Mouse (Mus musculus) midbrain, postnatal 0 days (tissue): ENCODE results near the gene Igfbp6. TPM values are rescaled to one million over a fixed set of nuclear protein-coding genes. Genes with fewer than 3 reads are reported as not detected.

ENCODE experiments used
- ATAC-seq: fragments of 200-750 bp; cut with Nextera tagmentation; 2 replicates; pipeline ENCODE4 v1.8.0; 2017; ENCODE audit warnings: moderate number of reproducible peaks, mild to moderate bottlenecking, moderate TSS enrichment, moderate library complexity; ENCODE audit not compliant: low FRiP score
- DNase-seq: peaks from one replicate; pipeline ENCODE4 v3.0.0-alpha.2; 2015; ENCODE audit warnings: low spot score
- H3K27ac ChIP-seq: fragments of 300-500 bp; sonication (generic); 2 replicates; pipeline ENCODE4 v1.5.1; 2014; ENCODE audit warnings: low read depth, mild to moderate bottlenecking, low read length, mixed read lengths
- H3K27me3 ChIP-seq: fragments of 300-500 bp; sonication (generic); 2 replicates; pipeline ENCODE4 v1.6.1; 2014; ENCODE audit warnings: low read length, control low read depth, mixed read lengths; ENCODE audit not compliant: insufficient read depth
- H3K36me3 ChIP-seq: fragments of 300-500 bp; sonication (generic); 2 replicates; pipeline ENCODE4 v1.6.1; 2014; ENCODE audit warnings: low read length, control low read depth, mixed read lengths; ENCODE audit not compliant: insufficient read depth
- H3K4me1 ChIP-seq: fragments of 300-500 bp; sonication (generic); 2 replicates; pipeline ENCODE4 v1.6.1; 2014; ENCODE audit warnings: mild to moderate bottlenecking, control low read depth, antibody characterized with exemption, low read length, mixed read lengths; ENCODE audit not compliant: insufficient read depth
- H3K4me2 ChIP-seq: fragments of 300-500 bp; sonication (generic); 2 replicates; pipeline ENCODE4 v1.6.1; 2014; ENCODE audit warnings: low read depth, mild to moderate bottlenecking, low read length, mixed read lengths; ENCODE audit not compliant: poor library complexity, severe bottlenecking
- H3K4me3 ChIP-seq: fragments of 300-500 bp; sonication (generic); 2 replicates; pipeline ENCODE4 v1.5.1; 2014; ENCODE audit warnings: low read depth, mild to moderate bottlenecking, low read length, moderate library complexity
- H3K9ac ChIP-seq: fragments of 300-500 bp; sonication (generic); replicated peaks from 2 replicates; pipeline ENCODE4 v1.6.1; 2014; ENCODE audit warnings: mild to moderate bottlenecking, low read length, moderate library complexity, mixed read lengths; ENCODE audit not compliant: poor library complexity, severe bottlenecking
- H3K9me3 ChIP-seq: fragments of 300-500 bp; sonication (generic); 2 replicates; pipeline ENCODE4 v1.6.1; 2016; ENCODE audit warnings: low read length, control low read depth
- CTCF ChIP-seq: IDR thresholded peaks from 2 replicates; pipeline ENCODE4 v1.5.1; 2016; ENCODE audit warnings: antibody characterized with exemption, mild to moderate bottlenecking
- WGBS: fragments of 180-500 bp; shearing (Covaris S2); extraction: QIAGEN DNeasy Blood & Tissue Kit; methylation state at CpG from one replicate; pipeline ENCODE4 v1.1.7; 2014; 5-methylcytosine and 5-hydroxymethylcytosine counted together
- polyA plus RNA-seq: library from polyadenylated mRNA; unstranded; fragments of >200 nt; fragmentation: Nextera tagmentation; extraction: Ambion mirVana; gene quantifications from 2 replicates; pipeline ENCODE4 v1.2.1, GENCODE M21; 2015
- total RNA-seq: library from RNA; depleted of rRNA; stranded (reverse); fragments of >200 nt; gene quantifications from 2 replicates; pipeline ENCODE4 v1.2.3, GENCODE M21; 2014

Gene Igfbp6
- total and polyA plus RNA-seq, 2 experiments from 2014 or later: 9.9 to 13.6 TPM

- Histone ChIP-seq H3K27me3 (peaks cover 26% of the 10 kb centered on the region), H3K9ac (no peak overlapping the region)
These were observed 949 bp upstream of the Igfbp6 start for GRCm38 (mm10) chr15:102142914-102143912.

GRCm38 (mm10) chr15:102144726-102145125, 564 bp downstream of the Igfbp6 start:
- 15% methylated on average over 19 of the region's 19 CpGs for WGBS
- peaks cover 26% of the 10 kb centered on the region for H3K27me3 ChIP-seq
- no peaks in the 10 kb centered on the region for H3K36me3 ChIP-seq
- no peak for TF ChIP-seq CTCF
- H3K4me1 ChIP-seq: no peaks in the 10 kb centered on the region
- no peak for ATAC-seq
- DNase-seq: no peak
- peak overlapping the region; percentile 21; the same call in 1 of the 2 replicates for H3K4me2 ChIP-seq
- no peaks in the 10 kb centered on the region for H3K9me3 ChIP-seq
- no peak overlapping the region for H3K27ac ChIP-seq
- no peak overlapping the region for H3K9ac ChIP-seq
- H3K4me3 ChIP-seq: no peak overlapping the region

More at GRCm38 (mm10) chr15:102142914-102143912, 949 bp upstream of the Igfbp6 start:
- H3K4me1 ChIP-seq: no peaks in the 10 kb centered on the region
- no peak overlapping the region for H3K4me2 ChIP-seq
- no peak for TF ChIP-seq CTCF
- whole genome bisulfite sequencing: 51% methylated on average over 23 of the region's 23 CpGs
- no peak for DNase-seq
- no peak for ATAC-seq
- H3K27ac ChIP-seq: no peak overlapping the region
- H3K36me3 ChIP-seq: no peaks in the 10 kb centered on the region
- H3K9me3 ChIP-seq: no peaks in the 10 kb centered on the region
- H3K4me3 ChIP-seq: no peak overlapping the region

GRCm38 (mm10) chr15:102145330-102145729, 1.2 kb downstream of the Igfbp6 start:
- TF ChIP-seq CTCF: no peak

GRCm38 (mm10) chr15:102146089-102146488, 1.9 kb downstream of the Igfbp6 start:
- peaks cover 26% of the 10 kb centered on the region for H3K27me3 ChIP-seq
- H3K9ac ChIP-seq: no peak overlapping the region
- H3K4me2 ChIP-seq: no peak overlapping the region
- H3K36me3 ChIP-seq: no peaks in the 10 kb centered on the region
- ATAC-seq: no peak
- no peaks in the 10 kb centered on the region for H3K9me3 ChIP-seq
- no peak for DNase-seq
- no peaks in the 10 kb centered on the region for H3K4me1 ChIP-seq
- H3K4me3 ChIP-seq: no peak overlapping the region
- TF ChIP-seq CTCF: no peak
- H3K27ac ChIP-seq: no peak overlapping the region
- 93% methylated on average over 5 of the region's 5 CpGs for WGBS

More at GRCm38 (mm10) chr15:102145330-102145729, 1.2 kb downstream of the Igfbp6 start:
- 85% methylated on average over 10 of the region's 10 CpGs for WGBS
- H3K27me3 ChIP-seq: peaks cover 26% of the 10 kb centered on the region
- no peak overlapping the region for H3K4me2 ChIP-seq
- ATAC-seq (no peak), DNase-seq (no peak)
- H3K27ac ChIP-seq: no peak overlapping the region
- H3K36me3 ChIP-seq: no peaks in the 10 kb centered on the region
- no peak overlapping the region for H3K4me3 ChIP-seq
- H3K4me1 ChIP-seq: no peaks in the 10 kb centered on the region
- H3K9ac ChIP-seq: no peak overlapping the region
- H3K9me3 ChIP-seq: no peaks in the 10 kb centered on the region

GRCm38 (mm10) chr15:102146882-102147281, 2.7 kb downstream of the Igfbp6 start:
- peak; percentile 85 for TF ChIP-seq CTCF
- 0% methylated on average over 1 of the region's 1 CpGs for WGBS
- Histone ChIP-seq H3K9me3 (no peaks in the 10 kb centered on the region), H3K4me1 (no peaks in the 10 kb centered on the region), H3K9ac (no peak overlapping the region), H3K27ac (no peak overlapping the region), H3K4me2 (no peak overlapping the region), H3K4me3 (no peak overlapping the region), H3K27me3 (peaks cover 26% of the 10 kb centered on the region), H3K36me3 (no peaks in the 10 kb centered on the region)
- ATAC-seq: no peak
- peak; percentile 53 for DNase-seq
